Mouse (Mus musculus): ENCODE measurements around the gene Kctd5.

The Kctd5 gene

GRCm38 (mm10) chr17:24029477-24029876, 43.8 kb downstream of the Kctd5 start:
- no peaks in the 10 kb centered on the region for H3K9me3 ChIP-seq (ENCODE audit: low read length)
- peaks cover 48% of the 10 kb centered on the region for H3K4me1 ChIP-seq (replicated peaks; ENCODE audit: low read depth, low read length)
- H3K4me3 ChIP-seq (replicated peaks; ENCODE audit: low read length): peak overlapping the region; percentile 63
- H3K27me3 ChIP-seq (ENCODE audit: insufficient read depth, low read length): no peaks in the 10 kb centered on the region
- 0 out of 2 replicates have a peak, but pooled peaks cover 3% of the 10 kb centered on the region for H3K36me3 ChIP-seq (ENCODE audit: insufficient read depth, low read length)
- TF ChIP-seq NANOG (IDR thresholded peaks at IDR 0.05; ENCODE audit: borderline replicate concordance, low read length): no peak
- TF ChIP-seq POU5F1 (IDR thresholded peaks at IDR 0.05; ENCODE audit: borderline replicate concordance, low read length): no peak
- TF ChIP-seq CTCF (conservative IDR thresholded peaks at IDR 0.05; ENCODE audit: low read length): no peak

DNA sequence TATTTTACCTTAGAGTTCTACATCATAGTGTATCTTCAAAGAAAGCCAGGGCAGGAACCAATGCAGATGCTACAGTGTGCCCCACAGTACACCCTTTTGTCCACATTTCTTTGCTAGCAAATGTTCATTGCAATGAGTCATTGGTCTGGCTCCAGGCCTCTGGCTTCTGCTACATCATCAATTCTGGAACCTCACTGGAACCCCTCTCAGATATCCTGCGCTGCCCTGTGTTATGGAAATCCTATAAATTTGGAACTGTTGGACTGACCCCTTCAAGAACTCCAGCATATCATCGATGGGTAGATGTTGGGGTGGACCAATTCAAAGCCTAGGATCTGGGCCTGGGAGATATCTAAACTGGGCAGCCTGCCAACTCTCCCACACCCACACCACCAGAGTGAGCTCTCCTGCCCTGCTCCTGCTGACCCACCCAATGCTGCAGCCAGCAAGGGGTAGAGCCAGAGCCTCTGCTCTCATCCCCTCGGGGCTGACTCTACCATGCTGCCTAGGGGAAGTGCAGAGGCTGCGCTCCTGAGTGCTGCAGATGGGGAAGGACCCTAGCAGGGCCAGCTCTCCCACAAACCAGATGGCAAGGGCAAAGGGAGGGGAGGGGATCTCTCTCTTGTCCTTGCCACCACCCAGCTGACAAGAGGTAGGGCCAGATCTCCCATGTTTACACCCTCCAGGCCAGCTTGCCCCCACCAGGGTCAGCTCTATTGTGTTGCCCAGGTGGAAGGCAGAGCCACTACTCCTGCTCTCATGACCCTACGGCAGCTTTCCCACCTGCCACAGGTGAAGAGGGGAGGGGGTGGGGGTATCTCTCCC, 51.7 kb downstream of the Kctd5 start:
- peaks cover 47% of the 10 kb centered on the region for H3K4me1 ChIP-seq (replicated peaks; ENCODE audit: low read depth, low read length)

DNA sequence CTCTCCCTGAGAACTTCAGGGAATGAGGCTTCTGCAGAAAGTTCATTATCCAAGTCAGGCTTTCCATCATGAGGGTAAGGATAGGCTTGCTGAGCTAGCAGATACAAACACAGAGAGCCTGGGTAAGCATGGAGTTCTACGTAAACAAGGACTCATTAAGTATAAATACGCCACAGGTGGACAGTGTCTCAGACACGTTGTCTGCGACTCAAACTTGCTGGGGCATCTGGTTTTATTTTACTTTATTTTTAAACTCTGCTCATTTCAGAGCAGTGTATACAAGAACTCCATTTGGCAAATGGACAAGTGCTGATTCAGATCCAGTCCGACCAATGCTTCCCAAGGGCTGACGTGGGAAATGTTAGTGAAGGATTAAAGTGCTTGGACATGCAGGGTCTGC, 52.6 kb downstream of the Kctd5 start:
- no peak for TF ChIP-seq NANOG (IDR thresholded peaks at IDR 0.05; ENCODE audit: borderline replicate concordance, low read length)
- no peak for TF ChIP-seq CTCF (conservative IDR thresholded peaks at IDR 0.05; ENCODE audit: low read length)
- TF ChIP-seq POU5F1 (IDR thresholded peaks at IDR 0.05; ENCODE audit: borderline replicate concordance, low read length): no peak
- Histone ChIP-seq H3K4me3 (replicated peaks; ENCODE audit: low read length) (0 out of 2 replicates have a peak overlapping the region, but pooled peaks have one; percentile 77), H3K4me1 (replicated peaks; ENCODE audit: low read depth, low read length) (peaks cover 49% of the 10 kb centered on the region), H3K36me3 (ENCODE audit: insufficient read depth, low read length) (peaks cover 23% of the 10 kb centered on the region), H3K27me3 (ENCODE audit: insufficient read depth, low read length) (no peaks in the 10 kb centered on the region), H3K9me3 (ENCODE audit: low read length) (no peaks in the 10 kb centered on the region)

More for the DNA sequence above, 51.7 kb downstream of the Kctd5 start:
- Histone ChIP-seq H3K9me3 (ENCODE audit: low read length) (no peaks in the 10 kb centered on the region), H3K4me3 (replicated peaks; ENCODE audit: low read length) (peak overlapping the region; percentile 77), H3K36me3 (ENCODE audit: insufficient read depth, low read length) (peaks cover 23% of the 10 kb centered on the region), H3K27me3 (ENCODE audit: insufficient read depth, low read length) (no peaks in the 10 kb centered on the region)
- TF ChIP-seq POU5F1 (IDR thresholded peaks at IDR 0.05; ENCODE audit: borderline replicate concordance, low read length) (no peak), CTCF (conservative IDR thresholded peaks at IDR 0.05; ENCODE audit: low read length) (no peak), NANOG (IDR thresholded peaks at IDR 0.05; ENCODE audit: borderline replicate concordance, low read length) (no peak)

GRCm38 (mm10) chr17:24015727-24016126, 57.6 kb downstream of the Kctd5 start:
- peaks cover 6% of the 10 kb centered on the region for H3K36me3 ChIP-seq (ENCODE audit: insufficient read depth, low read length)
- H3K9me3 ChIP-seq (ENCODE audit: low read length): no peaks in the 10 kb centered on the region
- H3K4me3 ChIP-seq (replicated peaks; ENCODE audit: low read length): peak overlapping the region; percentile 73
- peaks cover 32% of the 10 kb centered on the region for H3K4me1 ChIP-seq (replicated peaks; ENCODE audit: low read depth, low read length)
- H3K27me3 ChIP-seq (ENCODE audit: insufficient read depth, low read length): no peaks in the 10 kb centered on the region
- TF ChIP-seq CTCF (conservative IDR thresholded peaks at IDR 0.05; ENCODE audit: low read length) (peak; percentile 68), POU5F1 (IDR thresholded peaks at IDR 0.05; ENCODE audit: borderline replicate concordance, low read length) (no peak)

DNA sequence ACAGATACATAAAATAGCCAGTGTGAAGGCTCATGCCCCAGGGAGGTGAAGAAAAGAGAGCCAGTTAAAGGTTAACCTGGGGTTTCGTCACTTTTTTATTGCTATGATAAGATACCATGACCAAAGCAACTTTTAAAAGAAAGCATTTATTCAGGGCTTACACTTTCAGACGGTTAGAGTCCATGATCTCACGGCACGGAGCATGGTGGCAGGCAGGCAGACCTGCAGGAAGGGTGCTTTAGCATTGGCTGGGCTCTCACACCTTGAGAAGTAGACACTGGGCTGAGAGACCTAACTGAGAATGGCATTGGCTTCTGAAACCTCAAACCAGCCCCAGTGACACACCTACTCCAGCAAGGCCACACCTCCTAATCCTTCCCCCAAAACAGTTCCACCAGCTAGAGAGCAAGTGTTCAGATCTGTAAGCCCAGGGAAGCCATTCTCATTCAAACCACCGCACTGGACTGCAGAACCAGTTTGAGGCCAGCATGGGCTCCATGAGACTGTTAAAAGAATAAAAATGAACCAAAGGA, 58.8 kb downstream of the Kctd5 start:
- H3K9me3 ChIP-seq (ENCODE audit: low read length): no peaks in the 10 kb centered on the region
- no peak for TF ChIP-seq CTCF (conservative IDR thresholded peaks at IDR 0.05; ENCODE audit: low read length)
- TF ChIP-seq NANOG (IDR thresholded peaks at IDR 0.05; ENCODE audit: borderline replicate concordance, low read length): no peak
- TF ChIP-seq POU5F1 (IDR thresholded peaks at IDR 0.05; ENCODE audit: borderline replicate concordance, low read length): no peak
- no peaks in the 10 kb centered on the region for H3K36me3 ChIP-seq (ENCODE audit: insufficient read depth, low read length)
- peaks cover 26% of the 10 kb centered on the region for H3K4me1 ChIP-seq (replicated peaks; ENCODE audit: low read depth, low read length)
- H3K27me3 ChIP-seq (ENCODE audit: insufficient read depth, low read length): no peaks in the 10 kb centered on the region
- H3K4me3 ChIP-seq (replicated peaks; ENCODE audit: low read length): peak overlapping the region; percentile 43; the same call in 1 of the 2 replicates

DNA sequence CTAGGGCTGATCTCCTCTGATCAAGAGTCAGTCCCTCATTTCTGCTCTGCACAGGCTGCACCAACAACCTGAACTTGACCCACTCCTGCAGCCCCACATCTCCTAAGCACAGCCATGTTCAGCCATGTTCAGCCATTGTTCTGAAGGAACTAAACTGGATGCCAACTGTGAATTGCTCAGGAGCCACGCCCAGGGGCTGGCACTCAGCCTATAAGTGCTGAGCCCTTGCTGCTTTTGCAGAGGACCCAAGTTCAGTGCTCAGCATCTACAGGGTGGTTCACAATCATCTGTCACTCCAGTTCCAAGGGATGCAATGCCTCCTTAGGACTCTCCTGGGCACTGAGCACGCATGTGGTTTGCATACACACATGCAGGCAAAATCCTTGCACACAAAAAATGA, 60.4 kb downstream of the Kctd5 start:
- Histone ChIP-seq H3K36me3 (ENCODE audit: insufficient read depth, low read length) (no peaks in the 10 kb centered on the region), H3K27me3 (ENCODE audit: insufficient read depth, low read length) (peaks cover 11% of the 10 kb centered on the region; the same call in 1 of the 2 replicates), H3K4me3 (replicated peaks; ENCODE audit: low read length) (no peak overlapping the region), H3K9me3 (ENCODE audit: low read length) (no peaks in the 10 kb centered on the region), H3K4me1 (replicated peaks; ENCODE audit: low read depth, low read length) (peaks cover 35% of the 10 kb centered on the region)
- TF ChIP-seq POU5F1 (IDR thresholded peaks at IDR 0.05; ENCODE audit: borderline replicate concordance, low read length) (no peak), NANOG (IDR thresholded peaks at IDR 0.05; ENCODE audit: borderline replicate concordance, low read length) (no peak), CTCF (conservative IDR thresholded peaks at IDR 0.05; ENCODE audit: low read length) (no peak)

DNA sequence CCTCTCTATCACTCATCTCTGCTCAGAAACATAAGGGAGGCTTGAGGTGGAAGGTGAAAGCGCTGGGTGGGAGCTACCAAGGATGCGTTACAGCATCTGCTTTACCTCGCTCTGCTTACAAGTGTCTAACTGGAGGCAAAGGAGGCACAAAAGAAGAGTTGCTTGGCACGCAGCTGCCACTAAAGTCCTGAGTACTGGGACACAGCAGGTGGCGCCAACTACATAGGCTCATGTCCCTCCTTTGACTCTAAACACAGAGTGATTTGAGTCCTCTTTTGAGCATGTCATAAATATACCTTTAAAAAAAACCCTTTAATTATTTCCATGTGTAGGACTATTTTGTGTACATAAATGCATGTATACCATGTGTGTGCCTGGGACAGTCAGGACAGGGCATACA, 63.7 kb downstream of the Kctd5 start:
- H3K27me3 ChIP-seq (ENCODE audit: insufficient read depth, low read length): peaks cover 11% of the 10 kb centered on the region; the same call in 1 of the 2 replicates
- no peak overlapping the region for H3K4me3 ChIP-seq (replicated peaks; ENCODE audit: low read length)
- no peaks in the 10 kb centered on the region for H3K9me3 ChIP-seq (ENCODE audit: low read length)
- H3K36me3 ChIP-seq (ENCODE audit: insufficient read depth, low read length): no peaks in the 10 kb centered on the region
- H3K4me1 ChIP-seq (replicated peaks; ENCODE audit: low read depth, low read length): peaks cover 33% of the 10 kb centered on the region
- TF ChIP-seq POU5F1 (IDR thresholded peaks at IDR 0.05; ENCODE audit: borderline replicate concordance, low read length) (no peak), CTCF (conservative IDR thresholded peaks at IDR 0.05; ENCODE audit: low read length) (no peak), NANOG (IDR thresholded peaks at IDR 0.05; ENCODE audit: borderline replicate concordance, low read length) (no peak)

GRCm38 (mm10) chr17:24008105-24008504, 65.2 kb downstream of the Kctd5 start:
- Histone ChIP-seq H3K4me3 (replicated peaks; ENCODE audit: low read length) (no peak overlapping the region), H3K4me1 (replicated peaks; ENCODE audit: low read depth, low read length) (peaks cover 20% of the 10 kb centered on the region), H3K9me3 (ENCODE audit: low read length) (no peaks in the 10 kb centered on the region), H3K36me3 (ENCODE audit: insufficient read depth, low read length) (no peaks in the 10 kb centered on the region), H3K27me3 (ENCODE audit: insufficient read depth, low read length) (peaks cover 14% of the 10 kb centered on the region; the same call in 1 of the 2 replicates)
- TF ChIP-seq POU5F1 (IDR thresholded peaks at IDR 0.05; ENCODE audit: borderline replicate concordance, low read length) (no peak), NANOG (IDR thresholded peaks at IDR 0.05; ENCODE audit: borderline replicate concordance, low read length) (no peak)
